Comparison of ENCODE assay signal across 28 mouse cellular contexts in genomic region chr9:102465726-102466125, GRCm38 (mm10). TPM values are rescaled to one million over a fixed set of nuclear protein-coding genes. Genes with fewer than 3 reads are reported as not detected.
DNase-seq lines count a peak whose midpoint lies in the region; ATAC-seq and TF ChIP-seq lines count a peak whose summit lies in the region.
"Had no signal": no experiment of that assay in that cellular context is flagged by ENCODE, and none has a peak within 500 bp of the region (broad histone marks: within the 10 kb centered on the region; RNA-seq: fewer than 3 reads in every experiment).

No protein-coding gene starts in this region.

- WGBS in intestine, embryonic 14.5 days = 59% methylated on average over 5 of the region's 5 CpGs
- 38% methylated on average over 5 of the region's 5 CpGs for WGBS in intestine, postnatal 0 days
- 50% methylated on average over 5 of the region's 5 CpGs for whole genome bisulfite sequencing in intestine, embryonic 15.5 days
- WGBS in stomach, postnatal 0 days = 40% methylated on average over 5 of the region's 5 CpGs

- H3K4me1 ChIP-seq in intestine, embryonic 14.5 days (replicated peaks; ENCODE audit: control insufficient read depth, insufficient read depth, low read length) = no peaks in the 10 kb centered on the region
- H3K4me1 ChIP-seq in intestine, postnatal 0 days (replicated peaks; ENCODE audit: control insufficient read depth, insufficient read depth, low read length) = no peaks in the 10 kb centered on the region
- no peaks in the 10 kb centered on the region for H3K4me1 ChIP-seq in intestine, embryonic 15.5 days (replicated peaks)
- H3K4me1 ChIP-seq in stomach, postnatal 0 days (replicated peaks; ENCODE audit: control insufficient read depth, insufficient read depth) = no peaks in the 10 kb centered on the region
- H3K4me1 ChIP-seq: embryonic facial prominence, embryonic 13.5 days; embryonic facial prominence, embryonic 15.5 days; forebrain, embryonic 10.5 days; forebrain, embryonic 12.5 days had no signal

- H3K9me3 ChIP-seq in intestine, embryonic 14.5 days (ENCODE audit: control insufficient read depth, low read length) = no peaks in the 10 kb centered on the region
- no peaks in the 10 kb centered on the region for H3K9me3 ChIP-seq in intestine, postnatal 0 days (ENCODE audit: control insufficient read depth)
- no peaks in the 10 kb centered on the region for H3K9me3 ChIP-seq in intestine, embryonic 15.5 days
- H3K9me3 ChIP-seq in stomach, postnatal 0 days (ENCODE audit: control insufficient read depth, low read length) = no peaks in the 10 kb centered on the region
- H3K9me3 ChIP-seq: embryonic facial prominence, embryonic 13.5 days; embryonic facial prominence, embryonic 15.5 days; forebrain, embryonic 10.5 days; forebrain, embryonic 12.5 days had no signal

- ATAC-seq in intestine, embryonic 14.5 days (replicated peaks; ENCODE audit: low FRiP score, low TSS enrichment, low read depth) = peak; percentile 67; the same call in 1 of the 2 replicates
- no peak for ATAC-seq in intestine, postnatal 0 days
- peak; percentile 31; the same call in 1 of the 2 replicates for ATAC-seq in intestine, embryonic 15.5 days
- no peak for ATAC-seq in monocyte, adult 5-6 weeks (replicated peaks; ENCODE audit: insufficient number of reproducible peaks, low FRiP score, low TSS enrichment, poor library complexity, severe bottlenecking)
- no peak for ATAC-seq in stomach, postnatal 0 days (ENCODE audit: low FRiP score, low TSS enrichment)
- ATAC-seq: activated CD4-positive, CD25-positive, alpha-beta regulatory T cell, adult 4 months; forebrain, embryonic 14.5 days; forebrain, embryonic 16.5 days; Patski had no signal

- H3K27ac ChIP-seq in intestine, embryonic 14.5 days (ENCODE audit: low read depth) = no peak overlapping the region
- H3K27ac ChIP-seq in intestine, postnatal 0 days (ENCODE audit: low read depth, low read length) = no peak overlapping the region
- H3K27ac ChIP-seq in intestine, embryonic 15.5 days = no peak overlapping the region
- H3K27ac ChIP-seq in stomach, postnatal 0 days (replicated peaks) = no peak overlapping the region
- H3K27ac ChIP-seq: embryonic facial prominence, embryonic 13.5 days; embryonic facial prominence, embryonic 15.5 days; forebrain, embryonic 10.5 days; forebrain, embryonic 12.5 days had no signal

- no peaks in the 10 kb centered on the region for H3K27me3 ChIP-seq in intestine, embryonic 14.5 days (replicated peaks; ENCODE audit: control insufficient read depth, insufficient read depth, low read length)
- H3K27me3 ChIP-seq in intestine, postnatal 0 days (replicated peaks; ENCODE audit: control insufficient read depth, insufficient read depth, low read length) = no peaks in the 10 kb centered on the region
- H3K27me3 ChIP-seq in intestine, embryonic 15.5 days (replicated peaks) = no peaks in the 10 kb centered on the region
- no peaks in the 10 kb centered on the region for H3K27me3 ChIP-seq in stomach, postnatal 0 days (ENCODE audit: control insufficient read depth, insufficient read depth, low read length)
- H3K27me3 ChIP-seq: embryonic facial prominence, embryonic 13.5 days; embryonic facial prominence, embryonic 15.5 days; forebrain, embryonic 12.5 days had no signal

- no peak overlapping the region for H3K9ac ChIP-seq in intestine, embryonic 14.5 days (ENCODE audit: low read length)
- no peak overlapping the region for H3K9ac ChIP-seq in intestine, postnatal 0 days (ENCODE audit: low read depth, low read length)
- H3K9ac ChIP-seq in intestine, embryonic 15.5 days = no peak overlapping the region
- H3K9ac ChIP-seq in stomach, postnatal 0 days (ENCODE audit: low read length) = no peak overlapping the region
- H3K9ac ChIP-seq: embryonic facial prominence, embryonic 13.5 days; embryonic facial prominence, embryonic 15.5 days; forebrain, embryonic 12.5 days had no signal

- no peak overlapping the region for H3K4me3 ChIP-seq in intestine, embryonic 14.5 days (ENCODE audit: low read depth, low read length)
- no peak overlapping the region for H3K4me3 ChIP-seq in intestine, postnatal 0 days (ENCODE audit: low read depth, low read length)
- no peak overlapping the region for H3K4me3 ChIP-seq in intestine, embryonic 15.5 days (replicated peaks)
- no peak overlapping the region for H3K4me3 ChIP-seq in stomach, postnatal 0 days (ENCODE audit: low read depth, low read length)
- H3K4me3 ChIP-seq: embryonic facial prominence, embryonic 13.5 days; embryonic facial prominence, embryonic 15.5 days; erythroblast, embryonic 14.5 days; forebrain, embryonic 10.5 days; forebrain, embryonic 12.5 days had no signal

- no peak overlapping the region for H3K4me2 ChIP-seq in intestine, embryonic 14.5 days (ENCODE audit: low read length)
- no peak overlapping the region for H3K4me2 ChIP-seq in intestine, postnatal 0 days (replicated peaks; ENCODE audit: low read depth)
- no peak overlapping the region for H3K4me2 ChIP-seq in intestine, embryonic 15.5 days (replicated peaks)
- H3K4me2 ChIP-seq in stomach, postnatal 0 days (replicated peaks; ENCODE audit: low read depth) = no peak overlapping the region
- H3K4me2 ChIP-seq: embryonic facial prominence, embryonic 13.5 days; embryonic facial prominence, embryonic 15.5 days; forebrain, embryonic 12.5 days had no signal

- no peak for DNase-seq in intestine, embryonic 14.5 days (ENCODE audit: low spot score)
- DNase-seq in R1 (ENCODE audit: low read depth, low spot score) = peak; percentile 43
- DNase-seq in layer of hippocampus, postnatal 14 days (ENCODE audit: low spot score in 2 of 2) = no peak
- no peak for DNase-seq in stomach, postnatal 0 days (ENCODE audit: low spot score)
- DNase-seq: adrenal gland, adult 8-10 months; adrenal gland, postnatal 14 days; adrenal gland, postnatal 36 days; cerebellum, adult 11-12 months; cerebellum, adult 2 months; cerebellum, adult 9-11 months; cerebellum, postnatal 14 days; cerebellum, postnatal 36 days; embryo, embryonic 11 days had no signal

- no peak for TF ChIP-seq EP300 in stomach, postnatal 0 days (optimal IDR thresholded peaks at IDR 0.05)

- no peaks in the 10 kb centered on the region for H3K36me3 ChIP-seq in intestine, embryonic 14.5 days (ENCODE audit: control insufficient read depth, insufficient read depth, low read length)
- H3K36me3 ChIP-seq in intestine, postnatal 0 days (ENCODE audit: control insufficient read depth, insufficient read depth) = no peaks in the 10 kb centered on the region
- no peaks in the 10 kb centered on the region for H3K36me3 ChIP-seq in intestine, embryonic 15.5 days
- no peaks in the 10 kb centered on the region for H3K36me3 ChIP-seq in stomach, postnatal 0 days (ENCODE audit: control insufficient read depth, insufficient read depth, low read length)
- H3K36me3 ChIP-seq: embryonic facial prominence, embryonic 13.5 days; embryonic facial prominence, embryonic 15.5 days; forebrain, embryonic 10.5 days; forebrain, embryonic 12.5 days; G1E had no signal

- no peak for TF ChIP-seq CTCF in intestine, postnatal 0 days (IDR thresholded peaks at IDR 0.05; ENCODE audit: low read depth)
- no peak for TF ChIP-seq CTCF in stomach, postnatal 0 days (IDR thresholded peaks at IDR 0.05; ENCODE audit: low read depth)

RNA-seq across cellular contexts. Expression of gene Ky, which starts 39.8 kb away (rescaled TPM):
- polyA plus RNA-seq in intestine, embryonic 14.5 days (2014; fragmentation: Nextera tagmentation; extraction: Ambion mirVana) = 0.57 and 0.75 TPM in 2 replicates
- polyA plus RNA-seq in intestine, postnatal 0 days (2015; fragmentation: Nextera tagmentation; extraction: Ambion mirVana) = 0.10 and 0.25 TPM in 2 replicates
- 0.03 and 0.14 TPM in 2 replicates for polyA plus RNA-seq in intestine, embryonic 15.5 days (2015; fragmentation: Nextera tagmentation; extraction: Ambion mirVana)
- not detected in 3 replicates for total RNA-seq in monocyte, adult 5-6 weeks (2017)
- total RNA-seq in layer of hippocampus, postnatal 14 days (2021) = 1 to 10 TPM; 4.9 to 7.4 TPM
- polyA plus RNA-seq in stomach, postnatal 0 days (2015; fragmentation: Nextera tagmentation; extraction: Ambion mirVana) = 0.08 and 0.13 TPM in 2 replicates
- total RNA-seq: common myeloid progenitor, adult 5-6 weeks had no signal
- polyA plus RNA-seq: C2C12; erythroblast, embryonic 14.5 days; G1E; Patski had no signal

Comparison
In these comparisons a context has a peak if more than half of its experiments do, and no peak if none do; other contexts are left out.
1. ATAC-seq: peak in intestine, embryonic 14.5 days (single experiment) and intestine, embryonic 15.5 days (single experiment); none in intestine, postnatal 0 days (single experiment), monocyte, adult 5-6 weeks (single experiment) and stomach, postnatal 0 days (single experiment).